Mouse (Mus musculus): Measurements from ENCODE around the gene Epha4. TPM values are rescaled to one million over a fixed set of nuclear protein-coding genes. Genes with fewer than 3 reads are reported as not detected.

Epha4 gene
- total RNA-seq, 2 experiments from 2014 or later = 4.2 TPM

- no peak for DNase-seq
Observed at GRCm38 (mm10) chr1:77484766-77485596, 29.9 kb downstream of the Epha4 start.

- no peak for DNase-seq
Observed at GRCm38 (mm10) chr1:77475808-77476413, 39.0 kb downstream of the Epha4 start.

GRCm38 (mm10) chr1:77473446-77474376, 41.2 kb downstream of the Epha4 start:
- DNase-seq = no peak

GRCm38 (mm10) chr1:77472566-77472965, 42.3 kb downstream of the Epha4 start:
- no peak for DNase-seq

- no peak for DNase-seq
Observed at GRCm38 (mm10) chr1:77471447-77471846, 43.4 kb downstream of the Epha4 start.

- no peak for DNase-seq
Observed at GRCm38 (mm10) chr1:77471037-77471436, 43.9 kb downstream of the Epha4 start.

- no peak for DNase-seq
Observed at GRCm38 (mm10) chr1:77468717-77469314, 46.1 kb downstream of the Epha4 start.

GRCm38 (mm10) chr1:77465524-77465923, 49.4 kb downstream of the Epha4 start:
- DNase-seq = no peak

GRCm38 (mm10) chr1:77464108-77464507, 50.8 kb downstream of the Epha4 start:
- no peak for DNase-seq

GRCm38 (mm10) chr1:77461877-77462615, 52.8 kb downstream of the Epha4 start:
- no peak for DNase-seq

- DNase-seq = no peak
Observed at GRCm38 (mm10) chr1:77460831-77461629, 53.9 kb downstream of the Epha4 start.

GRCm38 (mm10) chr1:77458751-77459385, 56.0 kb downstream of the Epha4 start:
- no peak for DNase-seq

GRCm38 (mm10) chr1:77457446-77457800, 57.5 kb downstream of the Epha4 start:
- no peak for DNase-seq

- DNase-seq = no peak
Observed at GRCm38 (mm10) chr1:77456695-77457445, 58.0 kb downstream of the Epha4 start.

- no peak for DNase-seq
Observed at GRCm38 (mm10) chr1:77453811-77454210, 61.1 kb downstream of the Epha4 start.

- DNase-seq = no peak
Observed at GRCm38 (mm10) chr1:77452721-77453120, 62.2 kb downstream of the Epha4 start.

- DNase-seq = no peak
Observed at GRCm38 (mm10) chr1:77451541-77451940, 63.3 kb downstream of the Epha4 start.

GRCm38 (mm10) chr1:77450201-77450600, 64.7 kb downstream of the Epha4 start:
- peak; percentile 13 for DNase-seq

GRCm38 (mm10) chr1:77447061-77447614, 67.8 kb downstream of the Epha4 start:
- DNase-seq = no peak

All from adrenal gland, postnatal 10 days (tissue).